Mouse (Mus musculus) adrenal gland, postnatal 10 days (tissue): ENCODE results near the gene Epb41l4b. TPM values are rescaled to one million over a fixed set of nuclear protein-coding genes. Genes with fewer than 3 reads are reported as not detected.

Experiments used
- DNase-seq: peaks from one replicate; pipeline ENCODE4 v3.0.0; 2021; ENCODE audit warnings: mixed read lengths
- long read RNA-seq, 2 experiments: library from polyadenylated mRNA; stranded (forward); transcript quantifications; one replicate each; pipeline ENCODE4 v2.0.0; 2021
- total RNA-seq, 2 experiments: library from RNA; stranded (reverse); gene quantifications; 2 replicates each; pipeline ENCODE4 v1.2.3; 2021

Epb41l4b gene
- 1 to 10 TPM; 8.2 to 8.6 TPM for total RNA-seq
- long read RNA-seq, experiment 1, transcript Epb41l4b-201 (16 exons, 3,247 nt), result major isoform, 19 of 26 reads
- long read RNA-seq, experiment 1, partial matches to known transcripts, result 4 of 26 reads
- long read RNA-seq, experiment 1, other reads (novel, unspliced or antisense), result 3 of 26 reads
- long read RNA-seq, experiment 2, transcript Epb41l4b-201 (16 exons, 3,247 nt), result major isoform, 7 of 9 reads
- long read RNA-seq, experiment 2, partial matches to known transcripts, result 0 of 9 reads
- long read RNA-seq, experiment 2, other reads (novel, unspliced or antisense), result 2 of 9 reads

- DNase-seq, result peak; percentile 90
Measured at GRCm38 (mm10) chr4:57143026-57143937, at the start of gene Epb41l4b. Epb41l4b (minus strand) TSS chr4:57143437.

DNA sequence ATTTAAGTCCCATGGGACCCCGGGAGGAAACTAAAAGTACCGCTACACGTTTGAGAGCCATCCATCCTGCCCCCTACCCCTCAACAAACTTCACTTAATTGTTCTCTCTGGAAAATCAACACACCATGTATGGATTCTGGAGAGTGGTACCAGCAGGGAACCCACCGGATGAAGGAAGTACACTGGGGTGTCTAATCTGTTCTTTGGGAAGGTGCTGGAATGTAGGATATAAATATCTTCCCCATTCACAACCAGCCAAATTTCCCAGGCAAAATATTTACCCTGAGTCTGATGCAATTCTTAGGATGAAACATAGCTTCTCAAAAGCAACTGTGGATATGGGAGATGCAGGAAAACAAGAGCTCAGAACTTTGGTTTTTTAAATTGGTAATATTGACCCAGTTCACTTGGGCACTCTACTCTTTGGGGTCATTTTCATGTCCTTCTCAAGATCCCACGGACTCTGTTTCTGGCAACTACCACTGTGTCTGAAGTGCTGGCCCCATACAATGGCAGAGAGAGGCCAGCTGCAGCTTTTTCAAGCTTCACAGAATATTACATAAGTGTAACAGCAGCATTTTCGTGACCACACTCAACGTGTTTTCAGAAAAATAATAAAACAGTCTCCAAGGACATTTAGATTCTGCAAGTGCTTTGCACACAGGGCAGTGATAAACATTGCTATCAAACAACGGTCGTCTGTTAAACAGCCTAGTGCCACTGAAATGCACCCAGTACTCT, 48.5 kb upstream of the Epb41l4b start:
- DNase-seq, result no peak

DNA sequence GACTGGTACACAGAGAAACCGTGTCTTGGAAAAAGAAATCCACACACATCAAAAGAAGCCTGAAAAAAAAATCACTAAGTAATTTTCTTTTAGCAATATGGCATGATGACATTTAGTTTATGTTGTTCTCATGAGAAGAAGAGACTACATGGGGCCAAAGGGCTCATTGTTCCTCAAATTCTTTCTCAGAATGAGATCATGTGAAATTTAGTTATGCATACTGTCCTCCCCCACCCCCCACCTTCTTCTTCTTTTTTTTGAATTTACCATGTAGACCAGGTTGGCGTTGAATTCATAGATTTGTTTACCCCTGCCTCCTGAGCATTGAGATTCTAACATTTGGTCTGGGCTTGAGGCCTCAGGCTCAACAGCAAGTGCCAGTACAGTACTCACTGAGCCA, 46.6 kb upstream of the Epb41l4b start:
- no peak for DNase-seq

DNA sequence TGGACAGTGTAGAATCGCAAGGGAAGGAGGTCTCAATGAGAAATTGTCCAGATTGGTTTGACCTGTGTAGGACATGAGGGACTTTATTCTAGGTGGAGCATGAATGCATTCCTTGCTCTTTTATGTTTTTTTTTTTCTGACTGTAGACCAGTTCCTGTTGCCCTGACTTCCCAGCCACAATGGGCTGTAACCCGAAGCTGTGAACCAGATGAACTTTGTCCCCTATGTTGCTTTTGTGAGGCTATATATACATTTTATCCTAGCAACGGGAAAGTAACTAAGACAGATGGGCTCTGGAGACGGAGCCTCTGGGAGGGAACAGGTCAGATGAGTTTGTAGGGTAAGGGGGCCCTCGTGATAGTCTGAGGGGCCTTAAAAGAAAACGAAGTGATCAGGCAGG, 42.8 kb upstream of the Epb41l4b start:
- DNase-seq, result no peak

- DNase-seq, result no peak
Measured at GRCm38 (mm10) chr4:57185462-57185861, 42.2 kb upstream of the Epb41l4b start.

DNA sequence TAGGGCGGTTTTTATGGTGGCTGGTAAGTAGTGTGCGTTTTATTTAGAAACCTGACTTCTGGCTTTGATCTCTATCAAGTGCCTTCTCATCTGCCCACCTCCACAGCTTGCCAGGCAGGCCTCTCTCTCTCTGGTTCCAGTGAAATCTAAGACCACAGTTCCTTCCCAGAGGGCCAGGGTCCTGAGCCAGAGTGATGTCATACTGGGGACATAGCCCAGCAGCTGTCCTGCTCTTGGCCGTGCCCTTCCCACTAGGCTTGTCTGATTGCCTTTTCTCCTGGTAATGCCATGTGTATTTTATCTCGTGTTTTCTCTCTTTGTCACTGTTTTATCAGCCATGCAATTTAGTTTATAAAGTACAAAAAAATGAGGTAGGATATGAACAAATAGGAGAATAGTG, 40.3 kb upstream of the Epb41l4b start:
- no peak for DNase-seq

DNA sequence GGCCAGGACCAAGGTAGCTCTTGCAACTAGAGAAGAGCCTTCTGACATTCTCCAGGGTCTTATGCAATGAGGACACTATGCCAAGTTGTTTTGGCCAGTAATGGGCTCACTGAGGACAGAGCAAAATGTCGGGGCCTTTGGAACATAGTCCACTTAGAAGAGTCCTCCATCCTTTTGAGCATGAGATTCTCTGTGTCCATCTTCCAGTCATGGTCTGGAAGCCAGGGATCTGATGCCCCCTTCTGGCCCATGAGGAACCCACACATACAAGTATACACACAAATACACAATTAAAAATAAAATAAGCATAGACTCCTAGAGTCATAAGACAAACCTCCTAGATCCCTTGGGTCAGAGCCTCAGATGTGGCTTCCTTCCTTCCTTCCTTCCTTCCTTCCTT, 38.3 kb upstream of the Epb41l4b start:
- peak; percentile 40 for DNase-seq

DNA sequence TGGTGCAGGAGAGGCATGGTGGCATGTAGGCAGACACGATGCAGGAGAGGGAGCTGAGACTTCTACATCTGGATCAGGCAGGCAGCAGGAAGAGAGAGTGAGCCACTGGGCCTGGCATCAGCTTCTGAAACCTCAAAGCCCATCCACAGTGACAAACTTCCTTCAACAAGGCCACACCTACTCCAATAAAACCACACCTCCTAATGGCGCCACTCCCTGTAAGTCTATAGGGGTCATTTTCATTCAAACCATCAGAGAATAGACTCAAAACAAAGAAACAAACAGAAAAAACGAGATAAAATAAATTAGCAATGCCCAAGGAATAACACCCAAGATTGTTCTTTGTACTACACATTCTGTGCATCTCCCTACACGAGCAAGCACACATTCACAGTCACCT, 35.6 kb upstream of the Epb41l4b start:
- no peak for DNase-seq

DNA sequence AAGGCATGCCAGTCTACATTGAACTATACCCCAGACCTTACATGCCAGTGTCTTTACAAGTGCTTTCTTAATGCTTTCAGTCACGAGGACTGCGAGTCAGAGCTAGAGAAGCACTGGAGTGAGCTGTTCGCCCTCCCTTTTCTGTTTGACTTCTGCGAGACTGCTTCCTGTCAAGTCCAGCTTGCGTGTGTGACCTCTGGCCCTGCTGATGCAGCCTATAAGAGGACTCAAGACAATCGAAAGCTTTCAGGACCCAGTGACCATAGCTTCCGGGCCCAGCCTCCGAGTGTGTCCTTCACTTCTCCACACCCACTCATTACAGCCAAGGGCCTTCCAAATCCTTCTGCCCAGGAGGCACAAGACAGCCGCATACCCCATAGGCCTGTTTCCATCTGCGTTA, 32.1 kb upstream of the Epb41l4b start:
- no peak for DNase-seq

DNA sequence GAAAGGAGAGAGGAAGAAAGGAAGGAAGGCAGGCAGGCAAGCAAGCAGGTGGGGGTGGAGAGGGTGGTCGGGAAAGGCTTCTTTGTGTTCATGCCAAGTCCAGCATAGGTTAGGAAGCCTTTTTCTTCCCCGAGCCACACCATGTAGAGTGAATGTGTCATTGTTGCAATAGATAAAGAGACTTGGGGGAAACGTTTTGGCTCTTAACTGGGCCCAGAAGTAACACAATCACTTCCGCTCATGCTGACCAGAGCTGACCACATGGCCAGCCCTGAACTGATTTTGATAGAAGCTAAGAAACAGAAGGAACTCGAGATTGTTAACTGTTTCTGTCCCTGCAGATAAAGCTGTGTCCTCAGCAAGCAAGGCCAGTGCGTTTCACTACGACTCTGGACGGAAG, 29.6 kb upstream of the Epb41l4b start:
- DNase-seq, result no peak

DNA sequence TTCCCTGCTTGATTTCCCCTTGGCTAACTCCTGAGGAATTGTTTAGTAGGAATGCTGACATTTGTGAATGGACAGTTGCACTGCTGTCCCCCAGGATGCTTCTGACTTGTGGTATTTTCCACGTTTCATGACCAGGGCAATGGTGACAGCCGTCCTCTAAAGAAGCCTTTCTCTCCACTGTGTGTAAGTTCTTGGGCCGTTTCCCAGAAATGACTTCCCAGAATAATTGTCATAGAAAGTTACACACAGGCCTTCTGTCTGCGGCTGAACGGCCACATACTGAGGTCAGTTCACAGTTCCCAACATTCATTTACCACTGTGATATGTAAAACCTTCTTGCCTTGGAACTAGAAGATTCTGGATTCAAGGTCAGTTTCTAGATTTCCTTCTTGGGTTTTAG, 28.6 kb upstream of the Epb41l4b start:
- peak; percentile 14 for DNase-seq

DNA sequence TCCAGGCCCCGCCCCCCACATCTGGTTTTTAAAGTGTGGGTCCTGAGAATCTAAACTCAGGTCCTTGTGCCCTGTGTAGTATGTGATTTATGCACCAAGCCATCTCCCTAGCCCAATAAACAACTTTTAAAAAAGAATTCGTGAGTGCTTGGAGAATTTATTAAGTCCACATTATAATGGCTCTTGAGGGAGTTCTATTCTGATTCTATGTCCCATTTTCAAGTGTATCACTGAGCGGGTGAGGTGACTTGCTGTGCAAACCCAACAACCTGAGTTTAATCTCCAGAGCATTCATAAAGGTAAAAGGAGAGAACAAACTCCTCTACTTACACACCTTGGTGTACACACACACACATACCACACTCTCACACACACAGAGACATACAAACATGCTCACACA, 25.4 kb upstream of the Epb41l4b start:
- no peak for DNase-seq

- DNase-seq, result no peak
Measured at GRCm38 (mm10) chr4:57168277-57168676, 25.0 kb upstream of the Epb41l4b start.

DNA sequence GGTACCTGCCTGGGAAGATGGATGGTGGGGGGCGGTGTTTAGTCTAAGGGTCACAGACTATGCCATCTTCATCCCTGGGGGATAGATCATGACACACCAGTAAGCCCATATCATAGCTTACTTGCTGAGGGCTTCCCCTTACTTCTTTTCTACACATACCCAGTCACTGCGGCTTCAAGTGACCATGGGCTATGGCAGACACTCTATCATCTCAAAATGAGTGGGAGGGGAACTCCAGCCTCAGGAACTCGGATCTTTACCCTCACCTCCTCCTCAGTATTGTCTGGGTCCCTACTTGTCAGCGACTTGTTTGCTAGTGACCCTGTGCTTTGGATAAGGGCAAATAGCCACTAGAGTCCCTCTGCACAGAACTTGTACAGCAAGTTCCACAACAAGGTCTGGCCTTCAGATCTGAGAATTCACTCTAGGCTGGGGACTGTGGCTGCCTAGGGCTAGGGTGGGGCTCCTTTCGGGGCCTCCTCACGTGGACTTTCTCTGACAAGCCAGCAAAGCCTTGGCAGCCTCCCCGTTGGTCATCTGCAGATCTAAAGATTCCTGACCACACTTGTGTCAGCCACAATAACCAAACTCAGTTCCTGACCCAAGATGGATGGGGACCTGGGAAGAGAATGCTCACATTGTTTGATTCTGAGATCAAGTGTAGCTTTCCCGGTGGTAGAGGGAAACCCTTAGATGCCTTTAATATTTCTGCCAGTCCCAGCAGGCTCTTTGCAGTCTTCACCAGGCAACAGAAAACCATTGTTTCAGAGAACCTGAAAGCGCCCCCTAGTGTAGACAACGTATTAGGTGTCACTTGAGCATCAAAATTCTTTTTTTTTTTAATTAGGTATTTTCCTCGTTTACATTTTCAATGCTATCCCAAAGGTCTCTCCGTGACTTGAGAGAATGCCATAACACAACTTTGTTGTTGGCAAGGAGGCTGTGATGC, 24.0 kb upstream of the Epb41l4b start:
- DNase-seq, result no peak

DNA sequence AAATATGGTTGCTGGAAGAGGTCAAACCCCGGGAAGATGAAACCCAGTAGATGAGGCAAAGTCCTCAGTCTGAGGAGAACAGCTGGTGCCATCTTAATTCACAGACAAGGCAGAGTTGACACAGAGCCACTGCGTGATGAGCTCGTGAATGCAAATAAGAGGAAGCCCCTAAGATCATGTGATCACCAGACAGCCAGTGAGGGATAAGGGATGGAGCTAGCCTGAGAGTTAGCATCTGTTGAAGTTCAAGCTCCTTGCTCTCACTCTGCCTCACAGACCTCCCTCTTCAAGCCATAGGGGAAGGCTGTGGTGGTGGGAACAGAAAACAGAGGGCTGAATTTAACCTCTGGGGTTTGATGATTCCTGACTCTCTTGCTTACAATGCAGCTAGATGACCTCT, 22.4 kb upstream of the Epb41l4b start:
- no peak for DNase-seq

DNA sequence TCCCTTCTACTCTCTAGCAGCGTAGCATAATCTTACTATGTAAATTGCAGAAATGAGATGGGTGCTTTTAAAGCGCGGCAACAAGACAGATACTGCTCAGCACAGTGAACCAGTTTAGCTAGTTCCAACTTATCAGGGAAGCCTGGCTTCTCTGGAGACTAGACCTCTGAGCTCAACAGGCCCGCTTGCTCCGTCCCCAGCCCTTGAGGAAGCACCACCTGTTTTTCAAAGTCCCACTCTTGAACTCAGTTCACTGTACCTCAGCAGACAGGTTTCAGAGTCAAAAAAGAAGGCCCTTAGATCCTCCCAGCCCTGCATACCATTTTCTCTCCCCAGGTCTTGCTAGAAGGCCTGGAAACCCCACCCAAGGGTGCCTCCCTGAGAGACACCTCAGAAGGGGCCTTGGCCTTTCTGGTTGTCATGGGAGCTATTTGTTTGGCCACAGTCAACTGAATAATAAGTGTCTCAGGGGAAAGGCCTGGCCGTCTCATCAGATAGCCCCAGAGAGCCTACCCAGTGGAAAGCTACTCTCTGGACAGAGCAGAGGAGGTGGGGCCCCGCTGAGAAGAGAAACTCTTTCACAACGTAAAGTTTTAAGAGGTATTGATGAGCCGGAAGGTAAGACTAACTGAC, 21.5 kb upstream of the Epb41l4b start:
- peak; percentile 24 for DNase-seq

GRCm38 (mm10) chr4:57162789-57163722, 19.8 kb upstream of the Epb41l4b start:
- DNase-seq, result no peak

DNA sequence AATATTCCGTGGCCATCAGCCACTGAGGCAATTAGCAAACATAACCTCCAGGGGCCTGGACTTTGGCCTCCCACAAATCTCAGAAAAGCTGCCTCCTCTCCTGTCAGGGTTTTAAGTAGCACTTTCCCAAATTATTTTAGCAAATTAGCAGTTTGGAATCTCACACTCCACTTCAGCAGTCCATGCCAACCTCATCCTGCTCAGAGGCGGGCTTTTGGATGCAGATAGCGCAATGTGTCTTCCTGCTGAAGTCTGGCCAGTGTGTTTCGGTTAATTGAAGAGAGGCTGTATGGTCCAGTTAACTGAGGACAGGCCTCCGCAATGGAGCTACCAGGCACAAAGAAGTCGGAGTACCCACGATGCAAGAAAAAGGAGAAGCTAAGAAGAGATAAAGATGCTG, 17.3 kb upstream of the Epb41l4b start:
- no peak for DNase-seq

- peak; percentile 50 for DNase-seq
Measured at GRCm38 (mm10) chr4:57156549-57157169, 13.4 kb upstream of the Epb41l4b start.

DNA sequence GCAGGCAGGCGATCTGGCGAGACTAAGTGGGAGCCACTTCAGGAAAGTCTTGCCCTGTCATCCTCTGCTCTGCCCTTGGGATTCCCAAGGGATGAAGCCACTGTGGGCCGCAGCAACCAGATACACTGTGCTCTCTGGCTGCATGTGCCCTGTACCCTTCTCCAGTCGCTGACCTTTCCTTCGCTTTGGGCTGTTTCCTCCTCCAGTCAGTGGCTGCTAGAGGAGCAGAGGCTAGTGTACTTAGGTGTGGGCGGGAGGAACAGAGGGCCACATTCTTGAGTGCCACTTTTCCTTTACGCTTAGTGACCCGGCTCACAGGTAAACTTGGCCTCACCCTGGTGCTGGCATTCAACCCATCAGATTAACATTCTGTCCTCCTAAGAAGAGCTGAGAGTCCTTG, 10.6 kb upstream of the Epb41l4b start:
- DNase-seq, result no peak
